Mouse (Mus musculus): ENCODE data around the gene Lifr. TPM values are rescaled to one million over a fixed set of nuclear protein-coding genes. Genes with fewer than 3 reads are reported as not detected.

The Lifr gene
- polyA plus RNA-seq, 2 experiments = 8.1 to 22.3 TPM

- no peaks in the 10 kb centered on the region for H3K9me3 ChIP-seq (ENCODE audit: control insufficient read depth, low read length)
- ATAC-seq (ENCODE audit: insufficient read depth) = no peak
- no peak overlapping the region for H3K4me2 ChIP-seq (ENCODE audit: low read depth)
- no peak overlapping the region for H3K9ac ChIP-seq (replicated peaks)
- no peak overlapping the region for H3K4me3 ChIP-seq (ENCODE audit: insufficient read depth in 1 of 2, low read depth in 2 of 2, low read length in 2 of 2)
- DNase-seq (ENCODE audit: low read depth in 3 of 3, low spot score in 3 of 3) = no peak
- H3K4me1 ChIP-seq (replicated peaks; ENCODE audit: control insufficient read depth in 2 of 2, insufficient read depth in 2 of 2, low read length in 1 of 2) = peaks cover 0 to 13% of the 10 kb centered on the region in 2 experiments; a peak in 1 of 4 replicates
- H3K36me3 ChIP-seq (replicated peaks; ENCODE audit: control insufficient read depth, insufficient read depth, low read depth) = no peaks in the 10 kb centered on the region
- TF ChIP-seq EP300 (IDR thresholded peaks at IDR 0.05; ENCODE audit: low read depth) (no peak), CTCF (IDR thresholded peaks at IDR 0.05; ENCODE audit: low read depth) (no peak)
- H3K27ac ChIP-seq = no peak overlapping the region
- no peaks in the 10 kb centered on the region for H3K27me3 ChIP-seq (ENCODE audit: control insufficient read depth, insufficient read depth, low read length)
- WGBS (ENCODE audit: insufficient replicate concordance) = 60% methylated on average over 8 of the region's 8 CpGs
These were observed 56.1 kb downstream of the Lifr start for GRCm38 (mm10) chr15:7146529-7146928.

GRCm38 (mm10) chr15:7149796-7150195, 59.4 kb downstream of the Lifr start:
- ATAC-seq (ENCODE audit: insufficient read depth) = no peak
- 80% methylated on average over 18 of the region's 18 CpGs for WGBS (ENCODE audit: insufficient replicate concordance)
- H3K27me3 ChIP-seq (ENCODE audit: control insufficient read depth, insufficient read depth, low read length) = no peaks in the 10 kb centered on the region

GRCm38 (mm10) chr15:7150591-7150990, 60.2 kb downstream of the Lifr start:
- no peak overlapping the region for H3K9ac ChIP-seq (replicated peaks)
- no peak for ATAC-seq (ENCODE audit: insufficient read depth)
- H3K4me3 ChIP-seq (ENCODE audit: insufficient read depth in 1 of 2, low read depth in 2 of 2, low read length in 2 of 2) = no peak overlapping the region
- no peaks in the 10 kb centered on the region for H3K9me3 ChIP-seq (ENCODE audit: control insufficient read depth, low read length)
- no peak overlapping the region for H3K27ac ChIP-seq
- TF ChIP-seq EP300 (IDR thresholded peaks at IDR 0.05; ENCODE audit: low read depth) (no peak), CTCF (IDR thresholded peaks at IDR 0.05; ENCODE audit: low read depth) (no peak)
- H3K27me3 ChIP-seq (ENCODE audit: control insufficient read depth, insufficient read depth, low read length) = no peaks in the 10 kb centered on the region
- 75% methylated on average over 9 of the region's 9 CpGs for WGBS (ENCODE audit: insufficient replicate concordance)
- no peak overlapping the region for H3K4me2 ChIP-seq (ENCODE audit: low read depth)
- H3K36me3 ChIP-seq (replicated peaks; ENCODE audit: control insufficient read depth, insufficient read depth, low read depth) = no peaks in the 10 kb centered on the region
- peaks cover 0 to 8% of the 10 kb centered on the region in 2 experiments; a peak in 2 of 4 replicates for H3K4me1 ChIP-seq (replicated peaks; ENCODE audit: control insufficient read depth in 2 of 2, insufficient read depth in 2 of 2, low read length in 1 of 2)
- DNase-seq (ENCODE audit: low read depth in 3 of 3, low spot score in 3 of 3) = no peak

More at GRCm38 (mm10) chr15:7149796-7150195, 59.4 kb downstream of the Lifr start:
- TF ChIP-seq EP300 (IDR thresholded peaks at IDR 0.05; ENCODE audit: low read depth) (no peak), CTCF (IDR thresholded peaks at IDR 0.05; ENCODE audit: low read depth) (no peak)
- Histone ChIP-seq H3K4me3 (ENCODE audit: insufficient read depth in 1 of 2, low read depth in 2 of 2, low read length in 2 of 2) (no peak overlapping the region), H3K9ac (replicated peaks) (no peak overlapping the region), H3K36me3 (replicated peaks; ENCODE audit: control insufficient read depth, insufficient read depth, low read depth) (no peaks in the 10 kb centered on the region), H3K27ac (no peak overlapping the region), H3K4me1 (replicated peaks; ENCODE audit: control insufficient read depth in 2 of 2, insufficient read depth in 2 of 2, low read length in 1 of 2) (peaks cover 0 to 13% of the 10 kb centered on the region in 2 experiments; a peak in 2 of 4 replicates), H3K4me2 (ENCODE audit: low read depth) (no peak overlapping the region), H3K9me3 (ENCODE audit: control insufficient read depth, low read length) (no peaks in the 10 kb centered on the region)
- no peak for DNase-seq (ENCODE audit: low read depth in 3 of 3, low spot score in 3 of 3)

GRCm38 (mm10) chr15:7152116-7152760, 61.8 kb downstream of the Lifr start:
- H3K9ac ChIP-seq (replicated peaks) = no peak overlapping the region
- ATAC-seq (ENCODE audit: insufficient read depth) (no peak), DNase-seq (ENCODE audit: low read depth in 3 of 3, low spot score in 3 of 3) (no peak)
- no peak overlapping the region for H3K4me2 ChIP-seq (ENCODE audit: low read depth)
- no peaks in the 10 kb centered on the region for H3K27me3 ChIP-seq (ENCODE audit: control insufficient read depth, insufficient read depth, low read length)
- H3K36me3 ChIP-seq (replicated peaks; ENCODE audit: control insufficient read depth, insufficient read depth, low read depth) = no peaks in the 10 kb centered on the region
- H3K27ac ChIP-seq = no peak overlapping the region
- WGBS (ENCODE audit: insufficient replicate concordance) = 60% methylated on average over 10 of the region's 10 CpGs
- H3K9me3 ChIP-seq (ENCODE audit: control insufficient read depth, low read length) = no peaks in the 10 kb centered on the region
- TF ChIP-seq EP300 (IDR thresholded peaks at IDR 0.05; ENCODE audit: low read depth) = no peak
- TF ChIP-seq CTCF (IDR thresholded peaks at IDR 0.05; ENCODE audit: low read depth) = no peak
- H3K4me1 ChIP-seq (replicated peaks; ENCODE audit: control insufficient read depth in 2 of 2, insufficient read depth in 2 of 2, low read length in 1 of 2) = peaks cover 0 to 2% of the 10 kb centered on the region in 2 experiments; a peak in 1 of 4 replicates
- H3K4me3 ChIP-seq (ENCODE audit: insufficient read depth in 1 of 2, low read depth in 2 of 2, low read length in 2 of 2) = no peak overlapping the region

- Histone ChIP-seq H3K4me1 (replicated peaks; ENCODE audit: control insufficient read depth in 2 of 2, insufficient read depth in 2 of 2, low read length in 1 of 2) (peaks cover 0 to 2% of the 10 kb centered on the region in 2 experiments; a peak in 1 of 4 replicates), H3K9ac (replicated peaks) (no peak overlapping the region), H3K27ac (no peak overlapping the region), H3K36me3 (replicated peaks; ENCODE audit: control insufficient read depth, insufficient read depth, low read depth) (no peaks in the 10 kb centered on the region), H3K4me3 (ENCODE audit: insufficient read depth in 1 of 2, low read depth in 2 of 2, low read length in 2 of 2) (no peak overlapping the region), H3K27me3 (ENCODE audit: control insufficient read depth, insufficient read depth, low read length) (no peaks in the 10 kb centered on the region), H3K4me2 (ENCODE audit: low read depth) (no peak overlapping the region), H3K9me3 (ENCODE audit: control insufficient read depth, low read length) (no peaks in the 10 kb centered on the region)
- DNase-seq (ENCODE audit: low read depth in 3 of 3, low spot score in 3 of 3) (no peak), ATAC-seq (ENCODE audit: insufficient read depth) (no peak)
- 67% methylated on average over 15 of the region's 15 CpGs for WGBS (ENCODE audit: insufficient replicate concordance)
- TF ChIP-seq CTCF (IDR thresholded peaks at IDR 0.05; ENCODE audit: low read depth) = no peak
These were observed 63.8 kb downstream of the Lifr start for GRCm38 (mm10) chr15:7154010-7154736.
